17 mouse cellular contexts compared by ENCODE assay signal in genomic region chr7:109195982-109196381, GRCm38 (mm10). TPM values are rescaled to one million over a fixed set of nuclear protein-coding genes. Genes with fewer than 3 reads are reported as not detected.
DNase-seq lines count a peak whose midpoint lies in the region; ATAC-seq and TF ChIP-seq lines count a peak whose summit lies in the region.
"Had no signal": no experiment of that assay in that cellular context is flagged by ENCODE, and none has a peak within 500 bp of the region (broad histone marks: within the 10 kb centered on the region; RNA-seq: fewer than 3 reads in every experiment).

No protein-coding gene starts in this region.

- ATAC-seq in hindbrain, embryonic 11.5 days (ENCODE audit: low FRiP score): no peak
- ATAC-seq in hindbrain, postnatal 0 days: no peak
- no peak for ATAC-seq in limb, embryonic 11.5 days (ENCODE audit: insufficient number of reproducible peaks, low FRiP score, low TSS enrichment, low read depth)
- ATAC-seq in midbrain, embryonic 16.5 days: 0 out of 2 replicates have a peak, but pooled peaks have one; percentile 0
- ATAC-seq: inflammation-experienced regulatory T-cells, adult 6 months; liver, embryonic 12.5 days had no signal

- H3K9me3 ChIP-seq in hindbrain, embryonic 11.5 days (ENCODE audit: control insufficient read depth, low read length): no peaks in the 10 kb centered on the region
- H3K9me3 ChIP-seq in hindbrain, postnatal 0 days (ENCODE audit: low read length): no peaks in the 10 kb centered on the region
- no peaks in the 10 kb centered on the region for H3K9me3 ChIP-seq in limb, embryonic 11.5 days (ENCODE audit: control insufficient read depth, low read length)
- no peaks in the 10 kb centered on the region for H3K9me3 ChIP-seq in midbrain, embryonic 16.5 days (replicated peaks; ENCODE audit: control insufficient read depth, low read length, poor library complexity, severe bottlenecking)
- H3K9me3 ChIP-seq: liver, embryonic 12.5 days; lung, embryonic 15.5 days had no signal

- no peaks in the 10 kb centered on the region for H3K27me3 ChIP-seq in hindbrain, embryonic 11.5 days (ENCODE audit: control insufficient read depth, insufficient read depth, low read length)
- H3K27me3 ChIP-seq in hindbrain, postnatal 0 days (ENCODE audit: insufficient read depth, low read length): no peaks in the 10 kb centered on the region
- H3K27me3 ChIP-seq in limb, embryonic 11.5 days (ENCODE audit: control insufficient read depth, insufficient read depth, low read length): no peaks in the 10 kb centered on the region
- no peaks in the 10 kb centered on the region for H3K27me3 ChIP-seq in midbrain, embryonic 16.5 days (ENCODE audit: control insufficient read depth, insufficient read depth, low read depth, low read length)
- no peaks in the 10 kb centered on the region for H3K27me3 ChIP-seq in thymus, adult 2 months (ENCODE audit: control insufficient read depth, insufficient read depth, low read length)
- H3K27me3 ChIP-seq: liver, embryonic 12.5 days; lung, embryonic 15.5 days had no signal

- no peak overlapping the region for H3K9ac ChIP-seq in hindbrain, embryonic 11.5 days (ENCODE audit: low read depth, low read length)
- H3K9ac ChIP-seq in hindbrain, postnatal 0 days (replicated peaks; ENCODE audit: low read length): no peak overlapping the region
- H3K9ac ChIP-seq in limb, embryonic 11.5 days (ENCODE audit: low read length): no peak overlapping the region
- no peak overlapping the region for H3K9ac ChIP-seq in midbrain, embryonic 16.5 days (ENCODE audit: low read depth, low read length)
- H3K9ac ChIP-seq: liver, embryonic 12.5 days; lung, embryonic 15.5 days had no signal

- WGBS in hindbrain, embryonic 11.5 days: 67% methylated on average over 6 of the region's 6 CpGs
- 49% methylated on average over 6 of the region's 6 CpGs for WGBS in hindbrain, postnatal 0 days
- WGBS in limb, embryonic 11.5 days: 42% methylated on average over 6 of the region's 6 CpGs
- WGBS in midbrain, embryonic 16.5 days: 28% methylated on average over 6 of the region's 6 CpGs
- 89% methylated on average over 6 of the region's 6 CpGs for WGBS in thymus, adult 2 months

- no peak overlapping the region for H3K4me2 ChIP-seq in hindbrain, embryonic 11.5 days (replicated peaks; ENCODE audit: low read depth, low read length)
- no peak overlapping the region for H3K4me2 ChIP-seq in hindbrain, postnatal 0 days (ENCODE audit: low read depth, low read length)
- H3K4me2 ChIP-seq in limb, embryonic 11.5 days (ENCODE audit: low read depth, severe bottlenecking): no peak overlapping the region
- no peak overlapping the region for H3K4me2 ChIP-seq in midbrain, embryonic 16.5 days (ENCODE audit: low read length)
- H3K4me2 ChIP-seq: liver, embryonic 12.5 days; lung, embryonic 15.5 days had no signal

- TF ChIP-seq POLR2A in thymus, adult 2 months (IDR thresholded peaks at IDR 0.05; ENCODE audit: control insufficient read depth, extremely low read depth, insufficient read depth, low read length, poor library complexity): no peak

- no peaks in the 10 kb centered on the region for H3K36me3 ChIP-seq in hindbrain, embryonic 11.5 days (ENCODE audit: control insufficient read depth, insufficient read depth, low read length)
- H3K36me3 ChIP-seq in hindbrain, postnatal 0 days (ENCODE audit: insufficient read depth, low read length): no peaks in the 10 kb centered on the region
- H3K36me3 ChIP-seq in limb, embryonic 11.5 days (ENCODE audit: control insufficient read depth, insufficient read depth, low read length): no peaks in the 10 kb centered on the region
- no peaks in the 10 kb centered on the region for H3K36me3 ChIP-seq in midbrain, embryonic 16.5 days (ENCODE audit: control insufficient read depth, insufficient read depth, low read length)
- no peaks in the 10 kb centered on the region for H3K36me3 ChIP-seq in thymus, adult 2 months (ENCODE audit: control insufficient read depth, insufficient read depth, low read length)
- H3K36me3 ChIP-seq: liver, embryonic 12.5 days; lung, embryonic 15.5 days had no signal

- H3K4me3 ChIP-seq in hindbrain, embryonic 11.5 days (ENCODE audit: low read depth, low read length): no peak overlapping the region
- no peak overlapping the region for H3K4me3 ChIP-seq in hindbrain, postnatal 0 days (ENCODE audit: low read length)
- H3K4me3 ChIP-seq in limb, embryonic 11.5 days (ENCODE audit: low read depth, low read length): no peak overlapping the region
- no peak overlapping the region for H3K4me3 ChIP-seq in midbrain, embryonic 16.5 days (ENCODE audit: low read depth, low read length)
- no peak overlapping the region for H3K4me3 ChIP-seq in thymus, adult 2 months (ENCODE audit: control insufficient read depth, insufficient read depth, low read length)
- H3K4me3 ChIP-seq: left cerebral cortex, adult 2 months; liver, embryonic 12.5 days; lung, embryonic 15.5 days; myocyte had no signal

- peak; percentile 45 for DNase-seq in adrenal gland, postnatal 10 days
- DNase-seq in adrenal gland, postnatal 4 days (ENCODE audit: low spot score in 2 of 2): no peak
- DNase-seq in hindbrain, embryonic 11.5 days (ENCODE audit: low spot score): no peak
- no peak for DNase-seq in hindbrain, postnatal 0 days (ENCODE audit: low spot score)
- DNase-seq in limb, embryonic 11.5 days (ENCODE audit: low spot score): no peak
- DNase-seq in thymus, adult 2 months: no peak
- no peak for DNase-seq in left cerebral cortex, postnatal 14 days (ENCODE audit: low spot score in 2 of 2)
- DNase-seq: cerebellum, adult 9-10 months; kidney, adult 9 months; thymus, postnatal 25 days had no signal

- peak overlapping the region; percentile 84 for H3K27ac ChIP-seq in hindbrain, embryonic 11.5 days (ENCODE audit: low read depth, low read length)
- H3K27ac ChIP-seq in hindbrain, postnatal 0 days: no peak overlapping the region
- H3K27ac ChIP-seq in limb, embryonic 11.5 days (replicated peaks; ENCODE audit: low read depth, low read length): peak overlapping the region; percentile 89; the same call in 1 of the 2 replicates
- H3K27ac ChIP-seq in midbrain, embryonic 16.5 days (ENCODE audit: low read length): peak overlapping the region; percentile 44
- H3K27ac ChIP-seq in thymus, adult 2 months (ENCODE audit: control insufficient read depth, insufficient read depth, low read length): no peak overlapping the region
- H3K27ac ChIP-seq: left cerebral cortex, adult 2 months; liver, embryonic 12.5 days; lung, embryonic 15.5 days had no signal

- intact Hi-C loops in left cerebral cortex, postnatal 14 days (cut with DNase I): no loop called here

- TF ChIP-seq CTCF in hindbrain, postnatal 0 days (IDR thresholded peaks at IDR 0.05; ENCODE audit: low read depth): no peak
- TF ChIP-seq CTCF in thymus, adult 2 months (IDR thresholded peaks at IDR 0.05; ENCODE audit: borderline replicate concordance, control insufficient read depth, extremely low read depth, insufficient read depth, low read length, poor library complexity): no peak

- peaks cover 19% of the 10 kb centered on the region for H3K4me1 ChIP-seq in hindbrain, embryonic 11.5 days (replicated peaks; ENCODE audit: control insufficient read depth, insufficient read depth, low read length)
- peaks cover 17% of the 10 kb centered on the region for H3K4me1 ChIP-seq in hindbrain, postnatal 0 days (ENCODE audit: insufficient read depth, low read length)
- peaks cover 29% of the 10 kb centered on the region for H3K4me1 ChIP-seq in limb, embryonic 11.5 days (ENCODE audit: control insufficient read depth, insufficient read depth, low read length)
- H3K4me1 ChIP-seq in midbrain, embryonic 16.5 days (ENCODE audit: control insufficient read depth, insufficient read depth, low read length): peaks cover 29% of the 10 kb centered on the region
- H3K4me1 ChIP-seq in thymus, adult 2 months (replicated peaks; ENCODE audit: control insufficient read depth, insufficient read depth, low read length): no peaks in the 10 kb centered on the region
- H3K4me1 ChIP-seq: liver, embryonic 12.5 days had no signal

RNA-seq across cellular contexts. Expression of gene Lmo1, which starts 21.0 kb away (rescaled TPM):
- 10 to 100 TPM in 1 of 2 experiments, 1 to 10 TPM in 1; 8.1 to 12.5 TPM for total RNA-seq in adrenal gland, postnatal 10 days (2021)
- 10 to 100 TPM; 10.0 to 11.1 TPM for total RNA-seq in adrenal gland, postnatal 4 days (2021)
- polyA plus RNA-seq in hindbrain, embryonic 11.5 days (2014; fragmentation: Nextera tagmentation; extraction: Ambion mirVana): 32.6 and 41.0 TPM in 2 replicates
- 53.0 and 83.8 TPM in 2 replicates for total RNA-seq in hindbrain, postnatal 0 days (2014; rRNA removed)
- 45.5 and 48.4 TPM in 2 replicates for polyA plus RNA-seq in hindbrain, postnatal 0 days (2015; fragmentation: Nextera tagmentation; extraction: Ambion mirVana)
- 31.9 and 34.8 TPM in 2 replicates for polyA plus RNA-seq in limb, embryonic 11.5 days (2014; fragmentation: Nextera tagmentation; extraction: Ambion mirVana)
- polyA plus RNA-seq in midbrain, embryonic 16.5 days (2015; fragmentation: Nextera tagmentation; extraction: Ambion mirVana): 101 and 126 TPM in 2 replicates
- 6.3 and 6.7 TPM in 2 replicates for polyA plus RNA-seq in thymus, adult 2 months (2012; rRNA removed)
- 10 to 100 TPM; 14.6 to 17.5 TPM for total RNA-seq in left cerebral cortex, postnatal 14 days (2021)
- total RNA-seq: neutrophil, adult 5-6 weeks had no signal
- polyA plus RNA-seq: inflammation-experienced regulatory T-cells, adult 6 months had no signal

Comparison
In these comparisons a context has a peak if more than half of its experiments do, and no peak if none do; other contexts are left out.
1. H3K27ac ChIP-seq: peak in hindbrain, embryonic 11.5 days (single experiment), limb, embryonic 11.5 days (single experiment) and midbrain, embryonic 16.5 days (single experiment); none in hindbrain, postnatal 0 days (single experiment) and thymus, adult 2 months (single experiment).